Mouse (Mus musculus) thymus, postnatal 36 days (tissue): ENCODE measurements at regions not wholly inside any gene's neighbourhood (a gene's known extent, or its start where the extent isn't known, plus 50 kb on each side); places are given as distances from the start of the nearest gene placed in this dataset.

ENCODE experiments used
- DNase-seq, 2 experiments: peaks; one replicate each; pipeline ENCODE4 v3.0.0; 2022; ENCODE audit warnings: mixed read lengths in 2 of 2

- DNase-seq = no peak
Measured at GRCm38 (mm10) chr5:77594719-77595118, 186.9 kb upstream of the Igfbp7 start.

DNA sequence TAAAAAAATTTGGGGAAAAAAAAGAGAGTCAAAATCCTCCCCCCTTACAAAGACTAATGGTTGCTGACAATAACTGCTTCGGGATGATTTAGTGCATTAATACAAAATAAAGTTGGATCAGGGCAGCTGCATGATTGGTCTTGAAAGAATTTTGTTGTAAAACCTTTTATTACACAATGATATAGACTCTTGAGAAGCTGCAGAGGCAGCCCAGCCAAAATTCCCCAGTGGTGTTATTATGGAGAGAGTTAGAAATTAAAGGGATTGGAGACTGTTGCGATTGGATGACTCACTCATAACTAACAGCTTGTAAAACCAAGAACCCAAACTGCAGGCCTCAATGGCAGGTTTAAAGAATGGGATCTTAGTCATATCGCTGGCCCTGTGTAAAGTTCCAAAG, 181.4 kb upstream of the Igfbp7 start:
- DNase-seq = no peak

- DNase-seq = no peak
Measured at GRCm38 (mm10) chr5:77581702-77582101, 173.9 kb upstream of the Igfbp7 start.

DNA sequence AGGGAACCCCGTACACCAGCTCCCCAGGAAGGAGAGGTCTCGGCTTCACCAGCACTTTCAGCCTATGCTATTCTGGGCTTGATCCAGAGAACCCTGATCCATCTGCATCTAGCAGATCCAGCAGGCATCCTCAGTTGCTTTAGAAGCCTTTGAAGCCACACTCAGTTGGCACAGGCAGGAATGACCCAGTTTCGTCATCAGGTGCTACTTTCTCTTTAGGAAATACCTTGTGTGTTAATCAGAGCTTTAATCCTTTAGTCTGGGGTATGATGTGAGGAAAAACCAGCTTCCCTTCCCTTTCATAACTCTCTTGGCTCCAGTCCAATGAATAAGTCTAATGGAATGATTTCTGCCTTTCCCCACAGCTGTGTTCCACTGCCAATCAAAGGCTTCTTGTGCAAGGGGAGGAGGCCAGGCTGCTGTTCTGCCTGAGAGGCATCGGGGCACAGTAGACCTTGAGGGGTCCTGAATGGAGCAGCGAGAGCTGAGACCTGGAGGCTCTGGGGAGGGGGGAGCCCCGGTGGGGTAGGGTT, 173.3 kb upstream of the Igfbp7 start:
- DNase-seq = no peak

GRCm38 (mm10) chr5:77579826-77580745, 172.2 kb upstream of the Igfbp7 start:
- no peak for DNase-seq

- DNase-seq = no peak
Measured at GRCm38 (mm10) chr5:77576881-77577280, 169.0 kb upstream of the Igfbp7 start.

DNA sequence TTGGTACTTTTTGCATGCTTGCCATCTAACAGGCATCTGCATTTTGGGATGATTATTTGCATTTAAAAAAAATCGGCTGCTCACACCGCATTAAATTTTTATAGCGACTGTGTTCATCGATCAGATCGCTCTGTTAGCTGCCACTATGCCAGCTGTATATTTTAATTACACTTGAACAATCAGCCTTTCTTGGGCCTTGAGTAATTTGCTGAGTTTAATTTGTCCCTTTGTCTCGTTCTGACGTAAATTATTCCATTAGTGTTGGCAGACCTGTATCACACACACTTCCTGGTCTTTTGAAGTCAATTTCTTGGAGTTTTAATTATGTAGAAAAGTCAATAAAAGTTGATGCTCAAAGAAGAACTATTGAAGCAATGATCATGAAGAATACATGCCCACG, 167.9 kb upstream of the Igfbp7 start:
- no peak for DNase-seq

DNA sequence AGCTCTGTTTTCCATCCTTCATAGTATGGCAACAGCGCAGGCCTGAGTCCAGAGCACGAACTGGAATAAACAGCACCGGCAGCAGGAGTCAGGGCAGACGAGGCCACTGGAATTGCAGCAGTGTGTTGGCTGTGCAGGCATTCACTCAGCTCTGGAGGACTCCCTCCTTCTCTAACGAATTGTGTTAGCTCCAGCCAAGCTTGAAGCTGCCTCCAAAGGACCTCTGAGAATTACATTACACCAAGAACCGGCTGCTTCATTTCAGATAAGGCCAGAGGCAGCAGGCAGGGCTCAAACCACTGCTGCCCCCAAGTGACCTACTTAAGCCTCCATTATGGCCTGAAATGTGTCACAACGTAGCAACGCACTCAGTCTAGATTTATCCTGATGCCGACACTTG, 162.5 kb upstream of the Igfbp7 start:
- DNase-seq = no peak

DNA sequence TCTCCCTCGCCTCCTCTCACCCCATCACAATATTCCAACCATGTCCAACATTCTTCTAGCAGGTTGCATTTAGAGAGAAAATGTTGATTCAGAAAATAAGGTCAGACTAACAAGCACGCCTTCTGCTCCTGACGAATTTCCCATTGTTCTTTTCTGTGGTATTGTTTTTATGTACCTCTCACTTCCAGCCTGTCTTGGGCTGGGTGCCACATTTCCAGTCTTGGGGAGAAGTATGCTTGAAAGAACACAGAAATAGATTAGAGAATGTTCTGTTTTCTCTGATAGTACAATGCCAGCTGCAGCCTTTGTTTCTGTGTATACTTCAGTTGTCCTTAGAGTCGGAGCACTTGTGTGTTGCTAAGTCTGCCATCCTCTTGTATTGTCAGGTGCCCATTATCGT, 160.3 kb upstream of the Igfbp7 start:
- no peak for DNase-seq

DNA sequence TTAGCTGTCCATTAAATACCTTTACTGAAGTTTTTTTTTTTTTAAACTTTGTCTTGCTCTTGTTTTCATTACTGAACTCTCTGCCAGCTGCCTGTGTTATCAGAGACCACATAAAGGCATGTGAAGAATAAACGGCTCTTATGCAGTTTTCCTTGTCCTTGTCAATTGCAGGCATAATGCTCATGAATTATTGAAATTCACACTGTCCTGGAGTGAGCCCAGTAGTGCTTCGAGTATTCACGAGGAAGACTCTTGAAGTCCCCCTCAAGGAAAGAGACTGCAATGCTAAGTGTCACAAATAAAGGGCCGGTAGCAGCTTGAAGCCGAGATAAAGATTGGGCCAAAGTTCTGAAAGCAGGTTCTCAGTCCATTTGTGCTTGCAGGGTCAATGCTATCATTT, 144.7 kb upstream of the Igfbp7 start:
- DNase-seq = no peak

- no peak for DNase-seq
Measured at GRCm38 (mm10) chr5:77552081-77552480, 144.2 kb upstream of the Igfbp7 start.

DNA sequence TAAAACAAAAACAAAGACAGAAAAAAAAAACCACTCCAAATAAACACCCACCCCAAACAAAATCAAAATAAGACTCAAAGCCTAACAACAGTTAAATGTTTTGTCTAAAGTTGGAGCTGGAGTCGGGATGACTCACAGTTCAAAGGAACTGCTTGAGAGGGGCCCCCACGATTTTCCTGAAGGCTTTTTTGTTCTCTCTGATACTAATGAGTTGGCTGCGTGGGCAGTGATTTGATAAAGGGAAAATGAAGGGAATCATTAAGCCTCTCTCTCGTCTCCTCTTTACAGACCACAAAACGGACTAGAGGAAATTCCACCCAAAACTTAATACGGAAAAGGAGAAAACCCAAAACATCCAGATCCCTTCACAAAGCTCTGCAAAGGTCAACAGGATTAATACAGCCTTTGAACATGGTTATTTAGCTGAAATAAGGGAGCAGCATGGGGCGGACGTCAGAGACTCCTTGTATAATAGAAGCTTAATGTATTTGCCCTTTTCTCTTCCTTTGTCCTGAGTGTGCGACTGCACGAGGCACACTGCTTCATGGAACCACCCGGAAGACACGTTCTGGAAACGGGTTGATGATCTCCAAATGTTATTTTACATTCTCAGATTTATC, 138.3 kb upstream of the Igfbp7 start:
- DNase-seq = no peak

GRCm38 (mm10) chr5:77532261-77533015, 124.6 kb upstream of the Igfbp7 start:
- no peak for DNase-seq

DNA sequence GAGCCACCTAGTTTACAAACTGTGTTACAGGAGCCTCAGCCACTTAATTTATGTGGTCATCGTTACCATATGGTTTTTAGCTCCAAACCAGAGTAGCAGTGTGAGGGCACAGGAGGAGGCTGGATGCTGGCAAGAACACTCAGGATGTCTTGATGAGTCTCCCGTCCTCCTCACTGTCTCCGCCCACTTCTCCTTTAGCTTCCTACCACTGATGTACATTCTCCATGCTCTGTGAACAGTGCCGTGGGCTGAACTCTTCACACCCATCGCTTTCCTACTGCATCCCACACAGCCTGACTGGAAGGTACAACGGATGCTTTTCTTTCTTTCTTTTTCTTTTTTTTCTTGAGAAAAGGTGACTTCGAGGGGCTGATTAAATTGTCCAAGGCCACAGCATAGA, 122.5 kb upstream of the Igfbp7 start:
- no peak for DNase-seq

DNA sequence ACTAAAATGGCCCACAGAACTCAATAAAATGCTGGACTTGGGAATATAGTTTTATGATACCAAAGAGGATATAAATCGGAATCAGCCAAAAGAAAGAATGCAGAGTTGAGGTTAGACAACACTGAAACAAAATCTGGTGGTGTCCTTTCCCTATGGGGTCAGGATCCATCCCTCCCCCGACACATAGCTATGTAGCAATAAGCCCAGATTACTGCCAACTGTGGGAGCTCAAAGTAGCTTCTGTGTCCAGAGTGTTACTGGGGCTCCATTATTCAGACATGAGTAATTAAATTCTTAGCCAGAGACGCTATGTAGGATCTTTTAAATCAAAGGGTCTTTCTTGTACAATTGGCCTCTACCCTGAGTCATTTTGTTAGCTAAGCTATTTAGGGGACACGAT, 109.4 kb upstream of the Igfbp7 start:
- no peak for DNase-seq

GRCm38 (mm10) chr5:77515448-77515847, 107.6 kb upstream of the Igfbp7 start:
- DNase-seq = no peak

GRCm38 (mm10) chr5:77502684-77503083, 94.8 kb upstream of the Igfbp7 start:
- DNase-seq = no peak

- DNase-seq = no peak
Measured at GRCm38 (mm10) chr5:77499949-77500460, 92.2 kb upstream of the Igfbp7 start.

GRCm38 (mm10) chr5:77494601-77495000, 86.8 kb upstream of the Igfbp7 start:
- no peak for DNase-seq

DNA sequence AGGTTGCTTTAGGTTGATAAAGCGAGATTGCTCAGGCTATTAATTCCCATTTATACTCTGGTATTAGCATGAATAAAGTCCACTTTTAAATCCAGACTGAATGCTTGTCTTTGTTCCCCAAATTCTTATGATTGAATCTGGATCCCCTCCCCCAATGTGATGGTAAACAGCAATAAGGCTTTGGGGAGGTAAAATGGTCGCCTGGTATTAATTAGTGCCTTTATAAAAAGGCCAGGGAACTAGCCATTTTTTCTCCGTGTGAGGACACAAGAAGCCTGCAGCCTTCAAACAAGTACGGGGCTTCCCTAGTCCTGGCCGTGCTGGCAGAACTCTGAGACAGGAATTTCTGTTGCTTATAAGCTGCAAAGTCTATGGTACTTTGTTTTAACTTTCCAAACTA, 81.1 kb upstream of the Igfbp7 start:
- DNase-seq = no peak

GRCm38 (mm10) chr5:77487837-77488827, 80.3 kb upstream of the Igfbp7 start:
- DNase-seq = no peak
